Mouse (Mus musculus) heart, embryonic 11.5 days (tissue): ENCODE results near the gene Dhrs3. TPM values are rescaled to one million over a fixed set of nuclear protein-coding genes. Genes with fewer than 3 reads are reported as not detected.

ENCODE experiments used
- ATAC-seq: fragments of 200-750 bp; cut with Nextera tagmentation; replicated peaks from 2 replicates; pipeline ENCODE4 v1.8.0; 2017; ENCODE audit warnings: moderate library complexity; ENCODE audit not compliant: insufficient number of reproducible peaks, low FRiP score, low TSS enrichment
- H3K27ac ChIP-seq: fragments of 300-500 bp; sonication (generic); 2 replicates; pipeline ENCODE4 v1.5.1; 2014; ENCODE audit warnings: mild to moderate bottlenecking, low read depth, low read length
- H3K27me3 ChIP-seq: fragments of 300-500 bp; sonication (generic); 2 replicates; pipeline ENCODE4 v1.6.1; 2014; ENCODE audit warnings: mild to moderate bottlenecking, low read length, mixed read lengths; ENCODE audit not compliant: control insufficient read depth, insufficient read depth
- H3K36me3 ChIP-seq: fragments of 300-500 bp; sonication (generic); 2 replicates; pipeline ENCODE4 v1.6.1; 2014; ENCODE audit warnings: mild to moderate bottlenecking, low read length, moderate library complexity, mixed read lengths; ENCODE audit not compliant: control insufficient read depth, insufficient read depth
- H3K4me1 ChIP-seq: fragments of 300-500 bp; sonication (generic); 2 replicates; pipeline ENCODE4 v1.6.1; 2014; ENCODE audit warnings: low read length; ENCODE audit not compliant: control insufficient read depth, insufficient read depth
- H3K4me2 ChIP-seq: fragments of 300-500 bp; sonication (generic); 2 replicates; pipeline ENCODE4 v1.6.1; 2014; ENCODE audit warnings: mild to moderate bottlenecking, moderate library complexity
- H3K4me3 ChIP-seq: fragments of 300-500 bp; sonication (generic); 2 replicates; pipeline ENCODE4 v1.5.1; 2014; ENCODE audit warnings: low read depth, low read length
- H3K9ac ChIP-seq: fragments of 300-500 bp; sonication (generic); 2 replicates; pipeline ENCODE4 v1.6.1; 2014; ENCODE audit warnings: mild to moderate bottlenecking, low read depth, low read length, moderate library complexity
- H3K9me3 ChIP-seq: fragments of 300-500 bp; sonication (generic); replicated peaks from 2 replicates; pipeline ENCODE4 v1.6.1; 2016; ENCODE audit warnings: low read length; ENCODE audit not compliant: control insufficient read depth
- WGBS: fragments of 180-500 bp; shearing (Covaris S2); extraction: QIAGEN DNeasy Blood & Tissue Kit; methylation state at CpG from one replicate; pipeline ENCODE4 v1.1.7; 2014; ENCODE audit not compliant: insufficient replicate concordance; 5-methylcytosine and 5-hydroxymethylcytosine counted together
- polyA plus RNA-seq: library from polyadenylated mRNA; unstranded; fragments of >200 nt; fragmentation: Nextera tagmentation; extraction: Ambion mirVana; gene quantifications from 2 replicates; pipeline ENCODE4 v1.2.1, GENCODE M21; 2014

Dhrs3 gene
- polyA plus RNA-seq, 1 experiment from 2014 or later, result 17.4 TPM

DNA sequence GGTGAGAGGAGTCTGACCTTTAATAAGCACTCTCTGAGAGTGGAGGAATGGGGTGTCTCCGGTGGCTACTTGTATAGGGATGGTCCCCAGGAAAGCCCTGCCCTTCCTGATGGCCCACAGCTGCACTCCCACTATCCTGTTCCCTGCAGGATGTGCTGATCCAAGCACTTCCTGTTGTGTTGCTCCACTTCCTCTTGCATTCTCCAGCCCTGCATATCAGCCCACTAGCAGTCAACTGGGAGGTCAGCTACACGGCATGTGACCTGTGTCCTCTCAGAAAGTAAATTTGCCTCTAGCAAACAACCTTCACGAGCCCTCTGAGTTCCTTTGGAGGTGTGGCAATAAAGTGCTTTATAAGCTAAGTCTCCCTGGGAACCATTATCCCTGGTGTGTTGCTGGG, 11.3 kb downstream of the Dhrs3 start:
- ATAC-seq, result no peak
- H3K36me3 ChIP-seq, result no peaks in the 10 kb centered on the region
- no peak overlapping the region for H3K4me2 ChIP-seq

DNA sequence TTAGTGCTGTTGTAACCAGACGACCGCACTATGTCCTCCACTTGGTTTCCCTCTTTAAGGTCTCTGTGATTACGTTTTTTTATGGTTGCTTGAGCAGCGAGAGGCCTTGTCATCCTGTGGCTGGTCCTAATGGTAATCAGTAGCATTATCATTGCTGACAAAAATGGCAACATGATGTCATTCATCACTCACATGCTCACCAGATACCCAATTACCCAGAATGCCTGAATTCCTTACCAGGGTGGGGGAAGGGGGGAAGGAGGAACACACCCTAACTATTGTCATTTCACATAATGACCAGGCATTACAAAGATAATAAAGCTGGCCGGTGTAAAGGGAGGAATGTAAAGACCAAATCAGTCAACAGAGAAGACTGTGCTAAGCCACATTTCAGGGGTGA, 12.5 kb downstream of the Dhrs3 start:
- H3K27me3 ChIP-seq, result peaks cover 39% of the 10 kb centered on the region
- 32% methylated on average over 5 of the region's 5 CpGs for WGBS
- no peaks in the 10 kb centered on the region for H3K36me3 ChIP-seq
- no peak overlapping the region for H3K4me3 ChIP-seq
- no peak for ATAC-seq
- no peak overlapping the region for H3K4me2 ChIP-seq
- no peak overlapping the region for H3K27ac ChIP-seq
- peaks cover 21% of the 10 kb centered on the region for H3K4me1 ChIP-seq
- H3K9ac ChIP-seq, result no peak overlapping the region
- no peaks in the 10 kb centered on the region for H3K9me3 ChIP-seq

More for the DNA sequence above, 11.3 kb downstream of the Dhrs3 start:
- peaks cover 38% of the 10 kb centered on the region for H3K27me3 ChIP-seq
- WGBS, result 47% methylated on average over 3 of the region's 3 CpGs
- H3K9me3 ChIP-seq, result no peaks in the 10 kb centered on the region
- no peak overlapping the region for H3K27ac ChIP-seq
- H3K9ac ChIP-seq, result no peak overlapping the region
- H3K4me1 ChIP-seq, result peaks cover 21% of the 10 kb centered on the region
- no peak overlapping the region for H3K4me3 ChIP-seq

DNA sequence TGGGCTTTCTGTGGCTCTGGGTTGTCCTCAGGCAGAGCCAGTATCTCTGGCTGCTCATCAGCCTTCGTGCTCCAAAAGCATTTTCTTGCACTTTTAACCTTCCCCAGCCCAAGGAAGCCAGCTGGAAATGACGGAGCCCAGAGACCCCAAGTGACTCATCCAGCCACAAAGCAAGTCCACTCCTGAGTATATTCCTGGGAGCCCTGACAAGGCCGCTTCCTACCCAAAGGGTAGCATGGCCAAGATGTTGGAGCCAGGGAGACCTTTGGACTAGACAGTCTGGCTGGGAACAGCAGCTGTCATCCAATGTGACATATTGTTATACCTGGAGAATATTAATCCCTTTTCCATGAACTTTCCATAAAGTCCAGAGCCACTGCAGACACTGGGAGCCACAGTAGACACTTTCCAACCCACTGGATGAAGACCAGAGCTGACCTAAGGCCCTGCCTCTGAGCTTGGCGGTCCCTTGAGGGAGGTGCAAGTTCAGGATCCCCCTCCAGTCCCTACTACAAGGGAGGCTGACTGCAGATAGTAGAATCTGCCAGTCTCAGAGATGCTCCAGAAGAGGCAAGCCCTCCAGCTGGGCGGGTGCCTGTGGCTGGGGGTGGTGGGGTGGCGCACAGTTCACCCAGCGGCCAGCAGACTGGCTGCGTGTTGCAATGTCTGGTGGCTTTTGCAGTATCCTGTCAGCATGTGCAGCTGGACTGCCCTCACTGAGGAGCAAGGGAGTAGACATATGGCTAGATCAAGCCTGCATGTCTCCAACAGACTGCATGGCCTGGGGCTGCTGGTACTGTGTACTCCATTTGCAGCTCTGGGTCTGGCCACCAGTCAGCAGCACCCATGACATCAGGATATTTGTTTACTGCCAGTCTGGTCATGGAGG, 13.6 kb downstream of the Dhrs3 start:
- peaks cover 21% of the 10 kb centered on the region for H3K4me1 ChIP-seq
- 0 out of 2 replicates have a peak, but pooled peaks have one; percentile 40 for ATAC-seq
- H3K27ac ChIP-seq, result 0 out of 2 replicates have a peak overlapping the region, but pooled peaks have one; percentile 7
- H3K4me3 ChIP-seq, result no peak overlapping the region
- H3K9me3 ChIP-seq, result no peaks in the 10 kb centered on the region
- no peak overlapping the region for H3K9ac ChIP-seq
- 52% methylated on average over 8 of the region's 8 CpGs for WGBS
- H3K4me2 ChIP-seq, result no peak overlapping the region
- no peaks in the 10 kb centered on the region for H3K36me3 ChIP-seq
- peaks cover 40% of the 10 kb centered on the region for H3K27me3 ChIP-seq

DNA sequence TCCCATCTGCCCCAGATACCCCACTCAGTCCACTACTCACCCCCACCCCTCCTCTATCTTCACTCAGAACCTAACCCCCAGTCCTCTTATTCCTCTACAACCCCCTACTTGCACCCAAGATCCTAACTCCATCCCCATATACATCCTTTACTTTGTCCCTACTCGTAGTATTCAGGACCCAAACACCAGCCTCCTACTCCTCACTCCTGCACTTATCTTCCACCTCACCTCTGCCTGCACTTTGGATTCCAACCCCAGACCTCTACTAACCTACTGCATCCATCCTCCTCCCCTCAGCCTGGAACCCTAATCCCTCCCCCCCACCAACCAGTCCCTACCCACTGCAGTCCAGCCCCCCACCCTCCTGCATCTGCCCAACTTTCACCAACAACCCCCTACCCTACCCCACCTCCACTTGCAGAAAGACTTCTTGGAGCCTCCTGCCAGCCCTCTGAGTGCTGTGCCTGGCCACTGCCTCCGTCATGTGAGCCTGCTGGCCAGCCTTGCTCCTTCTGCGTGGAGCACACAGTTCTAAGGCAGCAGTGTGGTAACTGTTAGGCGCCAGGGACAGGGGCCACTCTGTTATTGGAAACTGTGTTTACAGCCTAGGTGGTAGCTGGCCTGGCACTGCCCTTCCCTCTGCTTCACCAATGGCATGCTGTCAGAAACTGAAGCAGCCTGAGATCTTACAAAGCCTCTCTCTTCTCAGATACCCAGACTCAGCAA, 14.5 kb downstream of the Dhrs3 start:
- H3K4me1 ChIP-seq, result peaks cover 21% of the 10 kb centered on the region
- no peak overlapping the region for H3K4me2 ChIP-seq
- ATAC-seq, result no peak
- no peaks in the 10 kb centered on the region for H3K36me3 ChIP-seq
- no peaks in the 10 kb centered on the region for H3K9me3 ChIP-seq
- no peak overlapping the region for H3K9ac ChIP-seq
- 64% methylated on average over 4 of the region's 4 CpGs for WGBS
- no peak overlapping the region for H3K4me3 ChIP-seq
- peaks cover 37% of the 10 kb centered on the region for H3K27me3 ChIP-seq
- no peak overlapping the region for H3K27ac ChIP-seq

DNA sequence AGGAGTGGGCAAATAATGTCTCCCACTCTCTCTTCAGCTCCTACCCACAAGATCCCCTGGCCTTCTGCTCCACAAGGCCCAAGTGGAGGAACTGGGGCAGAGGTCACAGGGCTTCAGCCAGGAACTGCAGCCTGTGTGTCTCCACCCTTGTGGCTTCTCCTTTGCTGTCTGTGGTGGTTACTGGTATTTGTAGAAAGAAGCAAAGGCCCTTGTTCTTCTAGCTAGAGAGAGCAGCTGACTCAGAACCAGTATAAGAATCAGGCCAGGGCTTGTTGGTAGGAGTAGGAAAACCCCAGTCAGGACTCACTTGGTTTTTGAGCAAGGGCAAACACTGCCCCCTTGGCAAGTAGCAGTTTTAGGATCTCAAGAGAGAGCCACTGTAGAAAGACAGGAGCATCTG, 16.2 kb downstream of the Dhrs3 start:
- Histone ChIP-seq H3K4me1 (peaks cover 21% of the 10 kb centered on the region), H3K9me3 (no peaks in the 10 kb centered on the region), H3K27me3 (peaks cover 33% of the 10 kb centered on the region), H3K36me3 (no peaks in the 10 kb centered on the region), H3K4me3 (no peak overlapping the region), H3K4me2 (no peak overlapping the region), H3K9ac (no peak overlapping the region), H3K27ac (no peak overlapping the region)
- no peak for ATAC-seq

DNA sequence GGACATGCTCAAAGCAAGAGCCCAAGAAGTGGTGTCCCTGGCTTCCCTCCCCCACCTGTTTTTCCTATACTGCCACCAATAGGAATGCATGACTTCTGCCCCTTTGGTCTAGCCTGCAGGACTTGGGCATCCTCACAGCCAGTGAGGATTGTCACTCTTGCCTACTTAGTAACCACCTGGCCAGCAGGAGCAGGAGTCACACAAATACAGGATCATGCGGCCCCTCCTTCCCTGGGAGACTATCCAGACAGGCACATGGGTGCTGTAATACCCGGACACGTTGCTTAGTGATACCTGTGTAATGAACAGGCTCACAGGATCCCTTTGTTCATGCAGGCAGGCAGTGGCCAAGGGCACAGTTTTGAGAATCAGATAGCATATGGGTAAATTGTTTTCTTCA, 17.7 kb downstream of the Dhrs3 start:
- Histone ChIP-seq H3K27ac (no peak overlapping the region), H3K4me1 (peaks cover 18% of the 10 kb centered on the region), H3K27me3 (peaks cover 39% of the 10 kb centered on the region), H3K4me2 (no peak overlapping the region), H3K36me3 (no peaks in the 10 kb centered on the region), H3K9me3 (no peaks in the 10 kb centered on the region), H3K9ac (no peak overlapping the region), H3K4me3 (no peak overlapping the region)
- no peak for ATAC-seq
- WGBS, result 77% methylated on average over 3 of the region's 3 CpGs

DNA sequence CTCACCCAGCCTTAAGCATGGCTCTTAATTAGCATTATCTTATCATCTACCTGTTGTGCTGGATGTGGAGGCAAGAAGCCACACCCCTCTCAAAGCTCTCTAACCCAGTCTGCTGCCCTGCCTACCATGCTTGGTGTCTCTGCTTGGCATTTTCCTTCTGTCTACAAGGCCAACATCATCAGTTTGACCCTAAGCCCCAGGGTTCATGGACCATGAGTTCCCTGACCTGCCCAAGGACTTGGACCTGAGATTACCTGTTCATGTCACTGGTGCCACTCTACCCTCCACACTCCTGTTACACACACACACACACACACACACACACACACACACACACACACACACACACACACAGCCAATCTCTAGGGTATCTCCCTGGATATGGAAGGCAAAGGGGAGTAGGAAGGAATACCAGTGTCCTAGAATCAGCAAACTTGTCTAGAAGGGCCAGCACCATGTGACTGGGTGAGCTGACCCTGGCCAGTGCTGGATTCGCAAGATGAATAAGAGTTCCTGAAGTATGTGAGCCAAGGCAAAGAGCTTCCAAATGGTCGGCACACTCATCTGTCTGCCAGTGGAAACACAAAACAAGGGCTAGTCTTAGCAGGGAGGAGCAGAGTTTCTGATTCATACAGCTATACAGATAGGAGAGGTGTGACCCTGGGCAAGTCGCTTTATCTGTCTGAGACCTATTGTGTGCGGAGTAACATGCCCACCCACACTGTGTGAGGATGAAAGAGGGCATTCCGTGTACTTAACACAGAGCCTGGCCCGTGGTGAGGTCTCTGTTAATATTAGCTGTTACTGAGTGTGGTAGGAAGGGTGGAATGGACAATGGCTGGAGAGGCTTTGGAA, 20.9 kb downstream of the Dhrs3 start:
- WGBS, result 80% methylated on average over 6 of the region's 6 CpGs
- Histone ChIP-seq H3K27ac (no peak overlapping the region), H3K4me1 (no peaks in the 10 kb centered on the region), H3K27me3 (peaks cover 31% of the 10 kb centered on the region), H3K4me2 (no peak overlapping the region), H3K4me3 (no peak overlapping the region), H3K9ac (no peak overlapping the region), H3K9me3 (no peaks in the 10 kb centered on the region), H3K36me3 (no peaks in the 10 kb centered on the region)
- ATAC-seq, result no peak; the same call in 1 of the 2 replicates

DNA sequence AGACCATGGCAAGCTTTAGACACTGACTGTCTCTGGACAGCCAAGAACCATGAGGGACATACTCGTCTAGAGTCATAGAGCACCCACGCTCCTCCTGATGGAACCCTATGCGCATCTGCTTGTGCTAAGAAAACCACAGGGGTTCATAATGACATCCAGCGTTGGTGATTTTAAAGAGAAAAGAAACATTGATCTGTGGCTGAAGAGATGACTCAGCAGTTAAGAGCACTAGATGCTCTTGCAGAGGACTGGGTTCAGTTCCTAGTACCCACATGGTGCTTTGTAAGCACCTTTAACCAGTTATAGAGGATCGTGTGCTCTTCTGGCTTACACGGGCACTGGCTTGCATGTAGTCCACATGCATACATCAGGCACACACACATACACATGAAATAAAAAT, 23.9 kb downstream of the Dhrs3 start:
- Histone ChIP-seq H3K27me3 (peaks cover 16% of the 10 kb centered on the region), H3K4me1 (no peaks in the 10 kb centered on the region), H3K4me3 (no peak overlapping the region), H3K36me3 (no peaks in the 10 kb centered on the region), H3K9ac (no peak overlapping the region), H3K9me3 (no peaks in the 10 kb centered on the region), H3K4me2 (no peak overlapping the region), H3K27ac (no peak overlapping the region)
- 85% methylated on average over 6 of the region's 6 CpGs for WGBS
- no peak for ATAC-seq
